Mouse (Mus musculus) neutrophil, adult 65 days (primary cell): Measurements from ENCODE around the gene Wdr46. TPM values are rescaled to one million over a fixed set of nuclear protein-coding genes. Genes with fewer than 3 reads are reported as not detected.

Experiments used
- total RNA-seq: library from RNA; stranded (reverse); gene quantifications from 2 replicates; pipeline ENCODE4 v1.2.4, GENCODE M21; 2023

The Wdr46 gene
- 18.3 and 21.6 TPM in 2 replicates for total RNA-seq

DNA sequence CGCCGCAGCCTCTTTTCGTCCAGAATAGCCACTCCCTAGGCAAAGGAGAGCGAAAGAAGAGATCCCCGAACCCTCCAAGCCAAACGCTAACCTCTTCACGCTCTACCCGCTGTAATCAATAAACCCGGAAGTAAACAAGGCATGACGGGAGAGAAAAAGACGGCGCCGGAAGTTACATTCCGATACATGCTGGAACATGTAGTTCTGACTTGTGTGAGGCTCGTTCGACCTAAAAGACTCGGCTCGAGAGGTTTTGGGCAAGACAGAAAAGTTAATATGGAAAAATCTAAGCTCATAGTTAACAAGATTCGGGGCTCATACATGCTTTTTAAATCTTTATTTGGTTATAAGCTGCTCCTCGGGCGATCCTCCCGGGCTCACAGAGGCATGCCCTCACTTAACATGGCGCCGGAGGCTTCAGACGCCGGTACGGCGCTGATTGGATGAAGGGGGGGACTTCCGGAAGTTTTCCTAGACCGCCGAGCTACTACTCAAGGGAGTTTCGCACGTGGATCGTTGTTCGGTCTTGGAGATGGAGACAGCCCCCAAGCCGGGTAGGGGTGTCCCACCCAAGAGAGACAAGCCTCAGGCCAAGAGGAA, at the start of gene Wdr46, which contains the start of gene Pfdn6:
Wdr46 (plus strand) TSS at position 455 of the 600 bp plus-strand sequence.
Pfdn6 (minus strand) TSS at position 138 of the 600 bp plus-strand sequence.

DNA sequence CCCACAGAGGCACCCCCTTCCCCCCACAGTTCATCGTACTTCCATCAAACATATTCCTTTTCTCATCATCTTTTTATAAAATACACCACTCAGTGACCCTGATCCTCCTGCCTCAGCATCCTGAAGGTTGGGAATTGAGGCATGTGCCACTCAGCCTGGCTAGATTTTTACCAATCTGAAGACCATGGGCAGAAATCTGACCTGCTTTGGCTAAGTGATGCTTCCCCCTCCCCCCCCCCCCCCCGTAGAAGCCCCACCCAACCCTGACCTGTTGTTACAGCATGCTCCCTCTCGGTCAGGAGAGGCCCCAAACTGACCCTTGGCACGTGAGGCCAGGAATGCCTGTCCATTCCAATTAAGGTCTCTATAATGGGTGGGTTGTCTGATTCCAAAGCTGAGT, 35.6 kb upstream of the Wdr46 start, which contains the start of gene Platr17:
Platr17 (plus strand) TSS at position 301 of the 400 bp plus-strand sequence.

GRCm38 (mm10) chr17:33909077-33909868, 31.2 kb upstream of the Wdr46 start, which contains the start of gene Daxx:
Gene Daxx (plus strand): TSS chr17:33909414.

GRCm38 (mm10) chr17:33915671-33916250, 24.7 kb upstream of the Wdr46 start, which contains the start of the genes Tapbp and Zbtb22:
Gene Tapbp (plus strand): TSS chr17:33915899.
Gene Zbtb22 (plus strand): TSS chr17:33915904.

DNA sequence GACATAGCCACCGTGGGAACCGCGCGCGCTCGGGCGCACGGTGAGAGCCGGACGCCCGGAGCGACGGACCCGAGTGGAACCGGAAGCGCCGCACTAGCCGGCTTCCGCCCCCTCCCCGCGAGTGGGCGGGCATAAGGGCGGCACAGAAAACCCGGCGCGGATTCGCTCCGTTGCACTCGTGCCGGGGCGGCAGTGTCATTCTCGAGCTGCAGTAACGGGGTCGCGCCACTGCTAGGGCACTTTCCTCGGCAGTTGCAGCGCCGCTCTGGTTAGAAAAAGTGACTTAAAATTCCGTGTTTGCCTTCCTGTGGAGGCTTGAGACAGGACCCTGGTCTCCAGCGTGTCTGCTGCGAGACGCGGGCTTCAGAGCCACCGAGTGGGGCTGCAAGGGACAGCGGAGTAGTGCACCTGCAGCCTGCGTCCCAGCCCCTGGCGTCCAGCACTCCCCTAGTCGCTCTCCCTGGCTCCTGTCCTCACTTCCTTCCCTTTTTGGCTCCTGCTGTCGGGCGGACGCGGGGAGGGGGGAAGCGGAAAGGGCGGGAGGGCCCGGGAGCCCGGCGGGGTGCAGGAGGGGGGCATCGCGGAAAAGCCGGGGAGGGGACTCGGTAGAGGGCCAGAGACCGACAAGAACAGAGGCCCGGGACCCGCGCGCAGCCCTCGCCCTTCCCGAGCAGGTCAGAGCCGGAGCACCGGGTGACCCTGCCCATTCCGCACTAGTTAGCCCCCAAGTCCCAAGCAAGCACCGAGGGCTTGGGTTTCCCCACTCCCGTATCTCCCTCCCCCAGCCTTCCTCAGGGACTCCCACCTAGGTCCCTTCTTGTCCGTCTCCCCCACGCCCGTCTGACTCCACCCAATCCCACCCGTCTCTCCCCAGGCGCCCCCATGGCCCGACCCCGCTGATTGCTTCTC, 10.8 kb upstream of the Wdr46 start, which contains the start of gene Rgl2:
Rgl2 (plus strand) TSS at position 173 of the 909 bp plus-strand sequence.

GRCm38 (mm10) chr17:33951021-33951946, 10.8 kb downstream of the Wdr46 start, which contains the start of gene B3galt4:
Gene B3galt4 (minus strand): TSS chr17:33951488.

GRCm38 (mm10) chr17:33955555-33956214, 15.2 kb downstream of the Wdr46 start, which contains the start of the genes Vps52 and Rps18:
Gene Vps52 (plus strand): TSS chr17:33955812.
Gene Rps18 (minus strand): TSS chr17:33956001.

Other genes with a start within 250 kb of the Wdr46 start
- gene March2, start 222.0 kb upstream of the Wdr46 start, total RNA-seq: 48.6 and 60.5 TPM in 2 replicates
- gene Rab11b, start 180.1 kb upstream of the Wdr46 start, total RNA-seq: 204 and 227 TPM in 2 replicates
- gene Angptl4, start 158.8 kb upstream of the Wdr46 start, total RNA-seq: 1.2 and 1.5 TPM in 2 replicates
- 3.1 and 7.7 TPM in 2 replicates for gene Kank3, start 130.1 kb upstream of the Wdr46 start, total RNA-seq
- gene Rps28, start 116.1 kb upstream of the Wdr46 start, total RNA-seq: 711 and 827 TPM in 2 replicates
- 74.0 and 119 TPM in 2 replicates for gene Ndufa7, start 116.1 kb upstream of the Wdr46 start, total RNA-seq
- gene Cd320, start 97.6 kb upstream of the Wdr46 start, total RNA-seq: 1.4 and 1.5 TPM in 2 replicates
- gene Gm7029, start 66.8 kb upstream of the Wdr46 start, total RNA-seq: not detected in 2 replicates
- gene Kifc1, start 50.0 kb upstream of the Wdr46 start, total RNA-seq: 34.6 and 53.7 TPM in 2 replicates
- not detected in 2 replicates for gene Platr17, start 35.5 kb upstream of the Wdr46 start, total RNA-seq
- gene Daxx, start 31.2 kb upstream of the Wdr46 start, total RNA-seq: 33.8 and 48.4 TPM in 2 replicates
- 290 and 325 TPM in 2 replicates for gene Tapbp, start 24.8 kb upstream of the Wdr46 start, total RNA-seq
- gene Zbtb22, start 24.8 kb upstream of the Wdr46 start, total RNA-seq: 27.9 and 37.3 TPM in 2 replicates
- 218 and 285 TPM in 2 replicates for gene Rgl2, start 11.1 kb upstream of the Wdr46 start, total RNA-seq
- gene Pfdn6, start 317 bp upstream of the Wdr46 start, total RNA-seq: 46.9 and 53.4 TPM in 2 replicates
- 11.3 and 12.8 TPM in 2 replicates for gene B3galt4, start 10.8 kb downstream of the Wdr46 start, total RNA-seq
- gene Vps52, start 15.2 kb downstream of the Wdr46 start, total RNA-seq: 56.0 and 70.7 TPM in 2 replicates
- 242 and 295 TPM in 2 replicates for gene Rps18, start 15.3 kb downstream of the Wdr46 start, total RNA-seq
- 1,081 and 1,209 TPM in 2 replicates for gene H2-K1, start 59.7 kb downstream of the Wdr46 start, total RNA-seq
- 9.9 and 11.6 TPM in 2 replicates for gene Ring1, start 84.0 kb downstream of the Wdr46 start, total RNA-seq
- 67.8 and 83.5 TPM in 2 replicates for gene H2-Ke6, start 87.4 kb downstream of the Wdr46 start, total RNA-seq
- gene Slc39a7, start 91.0 kb downstream of the Wdr46 start, total RNA-seq: 85.8 and 92.4 TPM in 2 replicates
- 54.6 and 60.1 TPM in 2 replicates for gene Rxrb, start 91.2 kb downstream of the Wdr46 start, total RNA-seq
- 6.9 and 9.1 TPM in 2 replicates for gene Col11a2, start 98.8 kb downstream of the Wdr46 start, total RNA-seq
- gene H2-Oa, start 151.7 kb downstream of the Wdr46 start, total RNA-seq: 1.6 and 2.5 TPM in 2 replicates
- 37.1 and 59.5 TPM in 2 replicates for gene H2-DMa, start 178.9 kb downstream of the Wdr46 start, total RNA-seq
- 207 and 226 TPM in 2 replicates for gene Brd2, start 182.0 kb downstream of the Wdr46 start, total RNA-seq
- gene H2-DMb2, start 202.6 kb downstream of the Wdr46 start, total RNA-seq: 18.6 and 19.3 TPM in 2 replicates
- gene H2-DMb1, start 212.4 kb downstream of the Wdr46 start, total RNA-seq: 22.2 and 30.6 TPM in 2 replicates
- gene Tap1, start 246.9 kb downstream of the Wdr46 start, total RNA-seq: 51.1 and 63.7 TPM in 2 replicates
- 80.5 and 98.6 TPM in 2 replicates for gene Psmb9, start 247.1 kb downstream of the Wdr46 start, total RNA-seq